Mouse (Mus musculus): ENCODE results near the gene Ern1. TPM values are rescaled to one million over a fixed set of nuclear protein-coding genes. Genes with fewer than 3 reads are reported as not detected.

Ern1 gene
- total and polyA plus RNA-seq, 2 experiments from 2014 or later: 3.0 to 11.6 TPM

DNA sequence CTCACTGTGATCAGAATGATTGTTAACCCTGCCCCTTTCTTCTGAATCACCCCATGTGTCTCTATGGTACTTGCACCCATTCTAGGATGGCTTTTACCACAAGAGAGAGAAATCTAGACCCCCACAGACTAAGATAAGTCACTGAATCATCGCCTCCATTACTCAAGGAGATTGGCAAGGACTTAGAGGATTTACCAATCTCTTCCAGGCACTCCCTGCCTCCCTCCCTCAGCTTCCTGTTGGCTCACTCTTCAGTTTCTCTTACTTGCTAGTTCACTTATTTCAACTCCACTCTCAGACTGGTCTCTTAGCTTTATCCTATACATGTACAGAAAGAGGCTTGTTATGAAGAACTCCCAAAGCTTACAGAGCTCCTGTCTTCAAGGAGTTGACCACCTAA is 12.3 kb downstream of the Ern1 start:
- H3K36me3 ChIP-seq (ENCODE audit: insufficient read depth, low read length): no peaks in the 10 kb centered on the region
- no peaks in the 10 kb centered on the region for H3K4me1 ChIP-seq (ENCODE audit: insufficient read depth, low read length)
- no peak overlapping the region for H3K4me3 ChIP-seq (ENCODE audit: low read length)
- no peak for DNase-seq (ENCODE audit: low spot score)
- 100% methylated on average over 1 of the region's 1 CpGs for WGBS
- no peak overlapping the region for H3K9ac ChIP-seq (replicated peaks; ENCODE audit: low read length)
- no peak overlapping the region for H3K4me2 ChIP-seq (ENCODE audit: low read depth, low read length)
- no peak for ATAC-seq
- no peak for TF ChIP-seq CTCF (IDR thresholded peaks at IDR 0.05; ENCODE audit: low read depth)
- no peaks in the 10 kb centered on the region for H3K27me3 ChIP-seq (ENCODE audit: insufficient read depth, low read length)
- H3K27ac ChIP-seq: no peak overlapping the region
- H3K9me3 ChIP-seq (ENCODE audit: low read length): no peaks in the 10 kb centered on the region

DNA sequence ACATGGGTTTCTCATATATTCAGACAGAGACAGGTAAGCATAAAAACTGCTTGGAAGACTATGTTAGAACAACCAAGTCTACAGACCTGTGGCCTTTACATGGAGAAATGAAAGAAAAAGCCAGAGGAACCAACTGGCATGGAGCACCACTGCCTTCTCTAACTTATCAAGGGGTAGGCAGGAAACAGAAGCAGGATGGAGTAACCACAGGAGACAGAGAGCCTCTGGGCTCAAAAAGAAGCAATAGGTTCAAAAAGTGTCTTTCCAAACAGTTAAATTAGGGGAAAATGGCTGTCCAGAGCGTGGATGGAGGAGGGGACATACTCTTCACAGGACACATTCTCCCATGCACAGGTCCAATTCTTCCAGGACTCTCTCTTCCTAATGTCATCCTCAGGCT is 16.0 kb downstream of the Ern1 start:
- no peaks in the 10 kb centered on the region for H3K9me3 ChIP-seq (ENCODE audit: low read length)
- DNase-seq (ENCODE audit: low spot score) (no peak), ATAC-seq (no peak)
- no peak overlapping the region for H3K4me3 ChIP-seq (ENCODE audit: low read length)
- no peaks in the 10 kb centered on the region for H3K27me3 ChIP-seq (ENCODE audit: insufficient read depth, low read length)
- no peak overlapping the region for H3K27ac ChIP-seq
- no peaks in the 10 kb centered on the region for H3K36me3 ChIP-seq (ENCODE audit: insufficient read depth, low read length)
- WGBS: 100% methylated on average over 1 of the region's 1 CpGs
- no peak overlapping the region for H3K9ac ChIP-seq (replicated peaks; ENCODE audit: low read length)
- TF ChIP-seq CTCF (IDR thresholded peaks at IDR 0.05; ENCODE audit: low read depth): no peak
- H3K4me2 ChIP-seq (ENCODE audit: low read depth, low read length): no peak overlapping the region
- H3K4me1 ChIP-seq (ENCODE audit: insufficient read depth, low read length): no peaks in the 10 kb centered on the region

DNA sequence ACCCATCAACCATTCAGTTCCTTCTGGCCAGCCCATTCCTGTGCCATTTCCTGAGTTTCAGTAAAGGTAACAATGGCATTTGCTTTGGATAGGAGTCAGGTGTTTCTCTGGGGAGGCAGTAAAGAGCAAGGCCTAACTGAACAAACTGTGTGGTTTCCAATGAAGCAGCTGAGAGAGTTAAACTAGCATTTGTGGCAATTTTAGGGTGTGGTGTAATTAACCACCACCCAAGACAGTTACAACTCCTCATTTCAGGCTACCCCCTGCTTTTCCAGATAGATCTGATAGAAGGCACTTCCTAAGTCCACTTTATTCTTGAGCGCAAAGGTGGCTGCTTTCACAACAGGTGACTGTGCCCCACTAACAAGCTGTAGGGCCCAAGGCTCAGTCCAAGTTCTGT is 19.1 kb downstream of the Ern1 start:
- H3K36me3 ChIP-seq (ENCODE audit: insufficient read depth, low read length): no peaks in the 10 kb centered on the region
- no peak overlapping the region for H3K4me3 ChIP-seq (ENCODE audit: low read length)
- no peak overlapping the region for H3K4me2 ChIP-seq (ENCODE audit: low read depth, low read length)
- 97% methylated on average over 1 of the region's 1 CpGs for WGBS
- no peaks in the 10 kb centered on the region for H3K9me3 ChIP-seq (ENCODE audit: low read length)
- DNase-seq (ENCODE audit: low spot score): no peak
- H3K9ac ChIP-seq (replicated peaks; ENCODE audit: low read length): no peak overlapping the region
- no peaks in the 10 kb centered on the region for H3K4me1 ChIP-seq (ENCODE audit: insufficient read depth, low read length)
- no peak overlapping the region for H3K27ac ChIP-seq
- no peak for TF ChIP-seq CTCF (IDR thresholded peaks at IDR 0.05; ENCODE audit: low read depth)
- ATAC-seq: no peak
- no peaks in the 10 kb centered on the region for H3K27me3 ChIP-seq (ENCODE audit: insufficient read depth, low read length)

DNA sequence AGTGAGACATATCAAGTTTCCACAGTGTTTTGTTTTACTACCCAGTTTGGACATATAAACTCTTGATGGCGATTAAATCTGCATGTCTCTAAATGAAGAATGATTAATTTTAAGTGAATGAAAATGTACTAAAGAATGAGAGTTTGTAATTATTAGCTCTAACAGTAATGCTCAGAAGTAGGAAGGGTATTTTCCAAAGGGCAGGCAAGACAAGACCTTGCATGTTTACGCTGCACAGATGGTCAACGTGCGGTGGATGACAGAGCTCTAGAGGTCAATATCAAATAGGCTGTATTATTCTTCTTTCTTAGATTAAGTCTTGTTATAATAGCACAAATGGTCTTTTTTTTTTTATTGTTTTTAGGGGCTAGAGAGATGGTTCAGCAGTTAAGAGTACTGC is 21.7 kb downstream of the Ern1 start:
- no peak overlapping the region for H3K9ac ChIP-seq (replicated peaks; ENCODE audit: low read length)
- WGBS: 90% methylated on average over 4 of the region's 4 CpGs
- no peaks in the 10 kb centered on the region for H3K9me3 ChIP-seq (ENCODE audit: low read length)
- H3K27ac ChIP-seq: no peak overlapping the region
- TF ChIP-seq CTCF (IDR thresholded peaks at IDR 0.05; ENCODE audit: low read depth): no peak
- ATAC-seq: no peak
- no peaks in the 10 kb centered on the region for H3K27me3 ChIP-seq (ENCODE audit: insufficient read depth, low read length)
- no peak overlapping the region for H3K4me2 ChIP-seq (ENCODE audit: low read depth, low read length)
- H3K4me1 ChIP-seq (ENCODE audit: insufficient read depth, low read length): no peaks in the 10 kb centered on the region
- H3K4me3 ChIP-seq (ENCODE audit: low read length): no peak overlapping the region
- DNase-seq (ENCODE audit: low spot score): no peak
- H3K36me3 ChIP-seq (ENCODE audit: insufficient read depth, low read length): no peaks in the 10 kb centered on the region

DNA sequence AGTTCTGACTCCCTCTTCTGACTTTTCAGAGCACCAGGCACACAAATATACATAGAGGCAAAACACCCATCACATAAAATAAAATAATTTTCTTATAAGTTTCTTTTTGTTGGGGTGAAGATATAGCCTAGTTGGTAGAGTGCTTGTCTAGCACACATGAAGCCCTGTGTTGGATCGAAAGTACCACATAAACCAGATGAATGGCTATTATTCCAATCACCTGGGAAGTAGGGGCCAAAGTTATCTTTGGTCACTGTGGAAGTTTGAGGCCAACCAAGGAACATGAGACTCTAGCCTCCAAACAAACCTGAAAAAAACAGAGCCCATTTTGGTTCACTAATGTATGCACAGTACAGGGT is 22.1 kb downstream of the Ern1 start:
- no peak overlapping the region for H3K9ac ChIP-seq (replicated peaks; ENCODE audit: low read length)
- ATAC-seq (no peak), DNase-seq (ENCODE audit: low spot score) (no peak)
- no peak overlapping the region for H3K4me3 ChIP-seq (ENCODE audit: low read length)
- no peaks in the 10 kb centered on the region for H3K36me3 ChIP-seq (ENCODE audit: insufficient read depth, low read length)
- TF ChIP-seq CTCF (IDR thresholded peaks at IDR 0.05; ENCODE audit: low read depth): no peak
- H3K4me1 ChIP-seq (ENCODE audit: insufficient read depth, low read length): no peaks in the 10 kb centered on the region
- H3K9me3 ChIP-seq (ENCODE audit: low read length): no peaks in the 10 kb centered on the region
- H3K27me3 ChIP-seq (ENCODE audit: insufficient read depth, low read length): no peaks in the 10 kb centered on the region
- WGBS: 93% methylated on average over 1 of the region's 1 CpGs
- no peak overlapping the region for H3K27ac ChIP-seq
- H3K4me2 ChIP-seq (ENCODE audit: low read depth, low read length): no peak overlapping the region

DNA sequence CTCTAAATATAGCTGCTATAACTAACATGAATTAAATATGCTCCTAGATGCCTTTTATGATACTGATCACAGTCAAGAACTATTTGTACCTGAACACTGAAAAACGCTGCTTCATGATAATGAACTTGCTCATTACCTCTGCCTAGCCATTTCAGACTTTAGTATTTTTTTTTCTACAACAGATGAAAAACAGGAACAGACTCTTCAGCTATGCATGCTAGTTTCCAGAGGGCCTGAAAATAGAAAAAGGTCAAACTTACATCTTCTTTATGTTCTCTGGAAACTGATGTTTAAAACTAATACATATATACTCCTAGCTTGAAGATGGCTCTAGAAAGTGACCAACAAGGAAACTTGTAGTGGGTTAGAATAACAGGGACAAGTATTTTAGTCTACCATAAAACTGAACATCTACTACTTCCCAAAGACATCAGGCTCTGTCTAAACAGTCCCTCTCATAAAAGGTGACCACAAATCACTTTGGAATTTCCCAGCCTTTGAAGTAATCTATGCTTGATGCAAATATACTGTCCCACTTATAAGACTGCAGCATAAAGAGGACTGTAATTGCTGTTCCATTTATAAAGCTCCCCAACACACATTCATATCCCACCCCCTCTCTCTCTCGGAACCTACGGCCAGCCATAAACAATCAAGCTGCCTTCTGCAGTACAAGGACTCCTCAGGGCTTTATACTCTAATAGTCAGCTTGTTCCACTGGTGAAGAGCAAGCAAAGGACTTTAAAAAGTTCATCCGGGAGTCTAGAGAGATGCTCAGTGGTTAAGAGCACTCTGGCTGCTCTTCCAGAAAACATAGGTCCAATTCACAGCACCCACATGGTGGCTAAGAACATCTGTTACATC is 22.7 kb downstream of the Ern1 start:
- no peaks in the 10 kb centered on the region for H3K4me1 ChIP-seq (ENCODE audit: insufficient read depth, low read length)
- no peak overlapping the region for H3K4me3 ChIP-seq (ENCODE audit: low read length)
- DNase-seq (ENCODE audit: low spot score) (no peak), ATAC-seq (no peak)
- 76% methylated on average over 4 of the region's 4 CpGs for WGBS
- no peaks in the 10 kb centered on the region for H3K9me3 ChIP-seq (ENCODE audit: low read length)
- no peak overlapping the region for H3K27ac ChIP-seq
- H3K4me2 ChIP-seq (ENCODE audit: low read depth, low read length): no peak overlapping the region
- TF ChIP-seq CTCF (IDR thresholded peaks at IDR 0.05; ENCODE audit: low read depth): no peak
- H3K36me3 ChIP-seq (ENCODE audit: insufficient read depth, low read length): no peaks in the 10 kb centered on the region
- H3K9ac ChIP-seq (replicated peaks; ENCODE audit: low read length): no peak overlapping the region
- no peaks in the 10 kb centered on the region for H3K27me3 ChIP-seq (ENCODE audit: insufficient read depth, low read length)

DNA sequence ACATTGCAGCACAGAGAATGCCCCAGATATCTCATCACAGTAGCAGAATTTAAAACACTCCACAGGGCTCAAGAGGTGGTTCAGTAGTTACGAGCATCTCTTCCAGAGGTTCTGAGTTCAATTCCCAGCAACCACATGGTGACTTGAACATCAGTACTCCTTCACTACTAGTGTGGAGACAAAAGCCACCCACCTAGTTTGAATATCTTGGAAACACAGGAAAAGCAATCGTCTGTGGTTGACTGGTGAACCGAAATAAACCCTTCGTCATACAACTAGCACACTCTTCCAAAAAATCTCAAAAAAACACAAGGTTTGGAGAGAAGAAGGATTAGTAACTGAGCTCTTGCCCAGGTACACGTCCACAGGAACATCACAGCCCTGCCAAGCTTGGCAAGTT is 23.8 kb downstream of the Ern1 start:
- Histone ChIP-seq H3K9ac (replicated peaks; ENCODE audit: low read length) (no peak overlapping the region), H3K4me2 (ENCODE audit: low read depth, low read length) (no peak overlapping the region), H3K4me1 (ENCODE audit: insufficient read depth, low read length) (no peaks in the 10 kb centered on the region), H3K36me3 (ENCODE audit: insufficient read depth, low read length) (no peaks in the 10 kb centered on the region), H3K27ac (no peak overlapping the region), H3K9me3 (ENCODE audit: low read length) (no peaks in the 10 kb centered on the region), H3K27me3 (ENCODE audit: insufficient read depth, low read length) (no peaks in the 10 kb centered on the region), H3K4me3 (ENCODE audit: low read length) (no peak overlapping the region)
- DNase-seq (ENCODE audit: low spot score): no peak
- 56% methylated on average over 5 of the region's 5 CpGs for WGBS
- no peak for ATAC-seq
- TF ChIP-seq CTCF (IDR thresholded peaks at IDR 0.05; ENCODE audit: low read depth): no peak
